Mouse (Mus musculus) cerebellum, adult 2 months (tissue): Measurements from ENCODE around the gene Lsamp. TPM values are rescaled to one million over a fixed set of nuclear protein-coding genes. Genes with fewer than 3 reads are reported as not detected.

ENCODE experiments used
- DNase-seq, 2 experiments: peaks; one replicate each; pipeline ENCODE4 v3.0.0; 2021
- H3K27ac ChIP-seq: fragments of 200-500 bp; 2 replicates; pipeline ENCODE4 v1.5.1; 2012; ENCODE audit warnings: low read length, control low read depth, inconsistent platforms; ENCODE audit not compliant: insufficient read depth
- H3K27me3 ChIP-seq: fragments of 200-500 bp; 2 replicates; pipeline ENCODE4 v1.6.1; 2012; ENCODE audit warnings: inconsistent platforms, mild to moderate bottlenecking, low read length, moderate library complexity; ENCODE audit not compliant: control insufficient read depth, insufficient read depth
- H3K4me1 ChIP-seq: fragments of 200-500 bp; 2 replicates; pipeline ENCODE4 v1.6.1; 2011; ENCODE audit warnings: low read length; ENCODE audit not compliant: control insufficient read depth, insufficient read depth
- H3K4me3 ChIP-seq: fragments of 200-500 bp; replicated peaks from 2 replicates; pipeline ENCODE3; 2011; ENCODE audit warnings: mild to moderate bottlenecking, low read depth, low read length, control low read depth; ENCODE audit not compliant: insufficient read depth
- CTCF ChIP-seq: fragments of 200-500 bp; IDR thresholded peaks from 2 replicates; pipeline ENCODE4 v1.5.1; 2011; ENCODE audit warnings: low read depth, mild to moderate bottlenecking, control low read depth, low read length, moderate library complexity, borderline replicate concordance; ENCODE audit not compliant: insufficient read depth
- POLR2A ChIP-seq: fragments of 200-500 bp; IDR thresholded peaks from 2 replicates; pipeline ENCODE4 v1.6.1; 2011; ENCODE audit warnings: low read length, control low read depth, borderline replicate concordance; ENCODE audit not compliant: insufficient read depth
- WGBS: fragments of 180-500 bp; shearing (Covaris S2); methylation state at CpG from one replicate; pipeline ENCODE4 v1.1.7; 2018; 5-methylcytosine and 5-hydroxymethylcytosine counted together
- polyA plus RNA-seq: library from polyadenylated mRNA; depleted of rRNA; stranded (reverse); fragments of >200 nt; gene quantifications from 2 replicates; pipeline ENCODE4 v1.2.3, GENCODE M21; 2012

Gene Lsamp
- polyA plus RNA-seq, 1 experiment, result 143 TPM

DNA sequence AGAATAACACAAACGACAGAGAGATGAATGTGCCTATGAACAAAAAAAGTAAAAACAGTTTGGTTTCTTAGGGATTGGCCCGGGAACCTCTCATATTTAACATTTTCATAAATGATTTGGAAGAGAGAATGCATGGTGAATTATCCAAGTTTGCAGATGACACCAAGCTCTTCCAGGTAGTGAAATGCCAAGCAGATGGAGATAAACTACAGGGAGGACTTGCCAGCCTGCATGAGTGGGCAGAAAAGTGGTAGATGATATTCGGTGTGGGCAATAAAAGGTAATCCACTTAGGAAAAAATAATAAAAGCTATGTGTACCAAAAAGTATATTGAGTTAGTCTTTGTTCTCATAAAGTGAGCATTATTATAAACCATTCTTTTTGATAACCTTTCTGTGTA, 38.5 kb downstream of the Lsamp start:
- DNase-seq, result peak in 1 of 2 experiments; percentile 52
- Histone ChIP-seq H3K27me3 (no peaks in the 10 kb centered on the region), H3K27ac (no peak overlapping the region), H3K4me1 (no peaks in the 10 kb centered on the region), H3K4me3 (no peak overlapping the region)
- TF ChIP-seq POLR2A (no peak), CTCF (no peak)
- 18% methylated on average over 3 of the region's 3 CpGs for WGBS

- Histone ChIP-seq H3K4me3 (no peak overlapping the region), H3K27me3 (no peaks in the 10 kb centered on the region), H3K27ac (no peak overlapping the region), H3K4me1 (no peaks in the 10 kb centered on the region)
- DNase-seq, result no peak
- WGBS, result 100% methylated on average over 1 of the region's 1 CpGs
- TF ChIP-seq POLR2A, result no peak
- no peak for TF ChIP-seq CTCF
Measured at GRCm38 (mm10) chr16:40036719-40037118, 52.6 kb downstream of the Lsamp start.

DNA sequence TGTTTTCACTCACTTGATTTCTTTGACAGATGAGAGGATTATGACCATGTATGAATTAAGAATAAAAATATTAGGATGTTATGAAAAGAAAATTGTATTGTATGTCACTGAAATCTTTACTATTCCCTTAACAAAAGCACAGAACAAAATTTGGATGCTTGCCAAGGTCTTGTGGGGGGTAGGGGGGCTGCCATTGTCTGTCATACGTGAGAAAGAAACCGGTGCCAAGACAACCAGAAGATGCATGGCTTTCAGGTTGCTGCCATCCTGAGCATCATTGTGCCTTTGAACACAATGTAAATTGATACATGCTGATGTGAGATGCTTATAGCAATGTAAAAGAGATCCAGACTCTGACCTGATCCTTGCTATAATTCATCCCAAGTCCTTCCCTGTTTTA, 75.4 kb downstream of the Lsamp start:
- no peak overlapping the region for H3K4me3 ChIP-seq
- no peak for TF ChIP-seq CTCF
- peak overlapping the region; percentile 39; the same call in 1 of the 2 replicates for H3K27ac ChIP-seq
- 11% methylated on average over 2 of the region's 2 CpGs for WGBS
- DNase-seq, result peak in 1 of 2 experiments; percentile 42
- no peaks in the 10 kb centered on the region for H3K27me3 ChIP-seq
- H3K4me1 ChIP-seq, result peaks cover 9% of the 10 kb centered on the region

- TF ChIP-seq CTCF, result no peak
- no peak for TF ChIP-seq POLR2A
- 6% methylated on average over 1 of the region's 1 CpGs for WGBS
- Histone ChIP-seq H3K27ac (no peak overlapping the region; the same call in 1 of the 2 replicates), H3K4me3 (no peak overlapping the region), H3K4me1 (peaks cover 9% of the 10 kb centered on the region), H3K27me3 (no peaks in the 10 kb centered on the region)
- DNase-seq, result no peak
Measured at GRCm38 (mm10) chr16:40059968-40060367, 75.8 kb downstream of the Lsamp start.

- Histone ChIP-seq H3K27ac (peak overlapping the region; percentile 80; the same call in 1 of the 2 replicates), H3K4me1 (peaks cover 9% of the 10 kb centered on the region), H3K27me3 (no peaks in the 10 kb centered on the region), H3K4me3 (no peak overlapping the region)
- 7% methylated on average over 2 of the region's 2 CpGs for WGBS
- DNase-seq, result peak; percentile 66 to 89
- TF ChIP-seq CTCF (no peak), POLR2A (no peak)
Measured at GRCm38 (mm10) chr16:40060491-40060890, 76.3 kb downstream of the Lsamp start.

DNA sequence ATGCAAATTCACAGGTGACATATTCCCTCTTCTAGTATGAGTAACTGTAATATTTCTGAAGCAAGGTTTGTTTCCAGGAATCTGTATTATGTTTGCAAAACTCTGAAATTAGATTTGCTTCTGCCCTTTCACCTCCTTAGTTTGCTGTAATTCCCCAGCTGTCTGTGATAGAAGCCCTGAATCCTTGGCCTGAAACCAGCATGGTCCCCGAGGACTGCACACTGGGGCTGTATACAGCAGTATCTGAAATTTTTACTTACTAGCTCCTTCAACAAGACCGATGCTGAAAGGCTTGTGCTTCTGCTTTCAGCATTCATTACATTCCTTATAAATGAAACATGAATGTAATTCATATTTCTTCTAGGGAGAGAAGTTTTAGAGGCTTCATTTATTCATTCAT, 91.4 kb downstream of the Lsamp start:
- TF ChIP-seq POLR2A (no peak), CTCF (no peak)
- 62% methylated on average over 2 of the region's 2 CpGs for WGBS
- Histone ChIP-seq H3K4me3 (no peak overlapping the region), H3K27me3 (no peaks in the 10 kb centered on the region), H3K4me1 (no peaks in the 10 kb centered on the region), H3K27ac (no peak overlapping the region)
- DNase-seq, result no peak

GRCm38 (mm10) chr16:40080224-40080623, 96.1 kb downstream of the Lsamp start:
- TF ChIP-seq POLR2A (no peak), CTCF (no peak)
- H3K4me1 ChIP-seq, result no peaks in the 10 kb centered on the region
- H3K4me3 ChIP-seq, result no peak overlapping the region
- H3K27ac ChIP-seq, result no peak overlapping the region
- peak in 1 of 2 experiments; percentile 15 for DNase-seq
- WGBS, result 77% methylated on average over 3 of the region's 3 CpGs
- H3K27me3 ChIP-seq, result no peaks in the 10 kb centered on the region

DNA sequence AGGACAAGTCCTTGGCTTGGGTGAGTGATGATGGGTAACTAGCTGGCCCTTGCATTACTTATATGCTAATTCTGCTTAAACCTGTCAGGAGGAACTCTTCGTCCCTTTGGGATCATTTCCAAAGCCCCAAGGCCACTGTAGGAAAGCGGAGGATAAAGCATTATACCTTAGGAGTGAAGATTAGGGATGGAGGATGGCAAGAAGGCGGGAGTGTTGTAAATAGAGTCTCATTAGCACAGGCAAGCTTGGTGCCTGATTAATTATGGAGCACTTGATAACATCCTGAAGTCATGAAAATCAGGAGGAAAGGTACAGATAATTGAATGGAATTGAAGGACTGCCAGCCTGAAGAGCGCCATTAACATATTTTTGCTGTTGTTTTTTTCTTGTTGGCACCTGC, 120.2 kb downstream of the Lsamp start:
- 86% methylated on average over 4 of the region's 4 CpGs for WGBS
- TF ChIP-seq POLR2A (no peak), CTCF (no peak)
- no peaks in the 10 kb centered on the region for H3K4me1 ChIP-seq
- no peak overlapping the region for H3K4me3 ChIP-seq
- DNase-seq, result no peak
- no peaks in the 10 kb centered on the region for H3K27me3 ChIP-seq
- no peak overlapping the region for H3K27ac ChIP-seq
